Mouse (Mus musculus) embryonic facial prominence, embryonic 12.5 days (tissue): ENCODE data around the gene Klf6. TPM values are rescaled to one million over a fixed set of nuclear protein-coding genes. Genes with fewer than 3 reads are reported as not detected.

Experiments used
- ATAC-seq: fragments of 200-750 bp; cut with Nextera tagmentation; 2 replicates; pipeline ENCODE4 v1.8.0; 2017; ENCODE audit not compliant: insufficient number of reproducible peaks, insufficient read depth, low FRiP score, low TSS enrichment
- H3K27ac ChIP-seq: fragments of 300-500 bp; sonication (generic); 2 replicates; pipeline ENCODE4 v1.5.1; 2016; ENCODE audit warnings: mild to moderate bottlenecking
- H3K27me3 ChIP-seq: fragments of 300-500 bp; sonication (generic); 2 replicates; pipeline ENCODE4 v1.6.1; 2016; ENCODE audit warnings: mild to moderate bottlenecking, moderate library complexity
- H3K36me3 ChIP-seq: fragments of 300-500 bp; sonication (generic); 2 replicates; pipeline ENCODE4 v1.6.1; 2016; ENCODE audit warnings: mild to moderate bottlenecking
- H3K4me1 ChIP-seq: fragments of 300-500 bp; sonication (generic); 2 replicates; pipeline ENCODE4 v1.6.1; 2016
- H3K4me2 ChIP-seq: fragments of 300-500 bp; sonication (generic); replicated peaks from 2 replicates; pipeline ENCODE4 v1.6.1; 2016; ENCODE audit warnings: mild to moderate bottlenecking, moderate library complexity
- H3K4me3 ChIP-seq: fragments of 300-500 bp; sonication (generic); 2 replicates; pipeline ENCODE4 v1.5.1; 2016; ENCODE audit warnings: mild to moderate bottlenecking
- H3K9ac ChIP-seq: fragments of 300-500 bp; sonication (generic); 2 replicates; pipeline ENCODE4 v1.6.1; 2016; ENCODE audit warnings: mild to moderate bottlenecking, moderate library complexity
- H3K9me3 ChIP-seq: fragments of 300-500 bp; sonication (generic); 2 replicates; pipeline ENCODE4 v1.6.1; 2016; ENCODE audit warnings: mild to moderate bottlenecking, moderate library complexity
- WGBS: fragments of 180-500 bp; shearing (Covaris S2); methylation state at CpG from one replicate; pipeline ENCODE4 v1.1.7; 2016; 5-methylcytosine and 5-hydroxymethylcytosine counted together
- polyA plus RNA-seq: library from polyadenylated mRNA; unstranded; fragments of >200 nt; fragmentation: Nextera tagmentation; extraction: Ambion mirVana; gene quantifications from 2 replicates; pipeline ENCODE4 v1.2.1, GENCODE M21; 2016

The Klf6 gene
- polyA plus RNA-seq, 1 experiment from 2014 or later, result 60.8 TPM

DNA sequence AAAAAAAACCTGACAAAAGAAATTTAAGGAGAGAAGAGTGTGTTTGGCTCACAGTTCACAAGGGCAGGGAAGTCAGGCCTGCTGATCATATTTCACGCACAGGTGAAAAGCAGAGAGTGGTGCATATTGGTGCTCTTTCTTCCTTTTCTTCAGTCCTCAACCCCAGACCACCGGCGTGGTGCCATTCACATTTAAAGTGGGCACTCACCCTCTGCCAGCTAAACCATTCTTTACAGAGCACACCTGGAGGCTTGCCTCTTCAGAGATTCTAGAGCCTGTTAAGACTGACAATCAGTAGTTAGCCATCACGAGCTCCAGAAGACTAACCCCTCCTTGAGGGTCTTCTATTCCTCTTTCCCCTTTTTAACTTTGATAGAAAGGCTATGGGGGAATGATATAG is 17.5 kb downstream of the Klf6 start:
- no peak overlapping the region for H3K9ac ChIP-seq
- no peaks in the 10 kb centered on the region for H3K27me3 ChIP-seq
- no peak overlapping the region for H3K4me3 ChIP-seq
- H3K4me2 ChIP-seq, result no peak overlapping the region
- 66% methylated on average over 4 of the region's 4 CpGs for WGBS
- H3K36me3 ChIP-seq, result no peaks in the 10 kb centered on the region
- no peak for ATAC-seq
- H3K27ac ChIP-seq, result no peak overlapping the region
- H3K9me3 ChIP-seq, result no peaks in the 10 kb centered on the region
- H3K4me1 ChIP-seq, result no peaks in the 10 kb centered on the region

DNA sequence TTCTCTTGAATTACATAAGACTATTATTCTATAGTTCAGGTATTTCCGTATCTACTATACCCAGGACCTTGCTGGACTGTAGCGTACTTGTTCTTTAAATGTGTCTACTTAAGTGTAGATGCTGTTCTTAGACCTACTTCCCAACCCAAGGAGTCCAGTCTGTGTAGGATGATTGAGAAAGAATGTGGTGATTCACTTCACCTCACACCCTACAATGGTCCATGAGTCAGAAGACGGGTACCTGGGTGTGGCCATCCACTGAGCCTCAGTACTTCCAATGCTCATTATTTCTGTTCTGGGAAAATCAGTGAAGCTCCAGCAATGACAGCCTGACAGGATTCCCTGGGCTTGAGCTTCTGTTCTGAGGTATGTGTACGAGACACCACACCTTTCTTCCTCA is 25.5 kb downstream of the Klf6 start:
- no peak overlapping the region for H3K4me3 ChIP-seq
- H3K27me3 ChIP-seq, result no peaks in the 10 kb centered on the region
- H3K4me2 ChIP-seq, result no peak overlapping the region
- 91% methylated on average over 4 of the region's 4 CpGs for WGBS
- ATAC-seq, result no peak
- no peaks in the 10 kb centered on the region for H3K36me3 ChIP-seq
- H3K4me1 ChIP-seq, result no peaks in the 10 kb centered on the region
- no peak overlapping the region for H3K27ac ChIP-seq
- H3K9me3 ChIP-seq, result no peaks in the 10 kb centered on the region
- no peak overlapping the region for H3K9ac ChIP-seq

DNA sequence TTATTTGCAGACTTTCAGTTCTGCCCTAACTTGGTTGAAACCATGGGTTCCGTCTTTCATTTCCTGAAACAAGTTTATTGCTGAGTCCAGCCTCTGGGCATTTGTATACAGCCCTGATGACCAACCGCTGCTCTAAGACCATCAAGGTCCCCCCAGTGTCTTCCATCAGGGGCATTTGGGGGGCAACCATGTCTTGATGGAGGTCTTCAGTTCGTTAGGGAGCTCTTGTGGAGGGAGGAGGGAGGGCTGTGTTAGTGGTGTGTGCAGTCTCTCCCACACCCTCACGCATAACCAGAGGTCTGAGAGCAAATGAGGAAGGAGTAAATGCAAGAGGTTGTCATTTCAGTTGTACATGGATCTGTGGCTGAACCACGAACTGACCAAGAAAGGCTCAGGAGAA is 26.9 kb downstream of the Klf6 start:
- no peak for ATAC-seq
- H3K4me3 ChIP-seq, result no peak overlapping the region
- no peak overlapping the region for H3K27ac ChIP-seq
- 73% methylated on average over 5 of the region's 5 CpGs for WGBS
- no peaks in the 10 kb centered on the region for H3K27me3 ChIP-seq
- H3K36me3 ChIP-seq, result no peaks in the 10 kb centered on the region
- no peaks in the 10 kb centered on the region for H3K9me3 ChIP-seq
- no peak overlapping the region for H3K9ac ChIP-seq
- H3K4me1 ChIP-seq, result no peaks in the 10 kb centered on the region
- no peak overlapping the region for H3K4me2 ChIP-seq

- Histone ChIP-seq H3K4me2 (no peak overlapping the region), H3K4me3 (no peak overlapping the region), H3K36me3 (no peaks in the 10 kb centered on the region), H3K4me1 (no peaks in the 10 kb centered on the region), H3K9me3 (no peaks in the 10 kb centered on the region), H3K27ac (no peak overlapping the region), H3K27me3 (no peaks in the 10 kb centered on the region), H3K9ac (no peak overlapping the region)
- ATAC-seq, result no peak
- WGBS, result 75% methylated on average over 1 of the region's 1 CpGs
Observed at GRCm38 (mm10) chr13:5888731-5889130, 27.4 kb downstream of the Klf6 start.

DNA sequence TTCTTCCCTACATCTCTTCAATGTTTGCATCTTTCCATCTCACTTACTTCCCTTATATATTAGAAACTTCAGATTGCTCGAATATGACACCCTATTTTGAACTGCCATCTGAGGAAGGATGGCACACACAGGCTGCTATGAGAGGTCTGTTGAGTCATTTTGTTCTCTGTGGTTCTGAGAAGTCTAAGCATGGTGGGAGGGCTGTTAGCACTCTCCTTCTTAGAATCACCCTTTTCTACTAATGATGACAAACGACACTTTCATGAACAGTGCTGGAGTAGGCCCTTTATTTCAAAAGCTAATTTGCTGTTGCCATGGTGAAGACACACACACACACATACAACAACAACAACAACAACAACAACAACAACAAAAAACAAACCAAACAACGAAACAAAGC is 28.8 kb downstream of the Klf6 start:
- Histone ChIP-seq H3K4me3 (no peak overlapping the region), H3K27me3 (no peaks in the 10 kb centered on the region), H3K9ac (no peak overlapping the region), H3K4me2 (no peak overlapping the region), H3K9me3 (no peaks in the 10 kb centered on the region), H3K27ac (no peak overlapping the region), H3K36me3 (no peaks in the 10 kb centered on the region), H3K4me1 (no peaks in the 10 kb centered on the region)
- ATAC-seq, result no peak
- WGBS, result 84% methylated on average over 3 of the region's 3 CpGs

GRCm38 (mm10) chr13:5892684-5893447 is 31.6 kb downstream of the Klf6 start:
- H3K27me3 ChIP-seq, result no peaks in the 10 kb centered on the region
- H3K27ac ChIP-seq, result no peak overlapping the region
- WGBS, result 79% methylated on average over 9 of the region's 9 CpGs
- H3K9ac ChIP-seq, result no peak overlapping the region
- H3K4me1 ChIP-seq, result no peaks in the 10 kb centered on the region
- H3K4me3 ChIP-seq, result no peak overlapping the region
- H3K9me3 ChIP-seq, result no peaks in the 10 kb centered on the region
- H3K4me2 ChIP-seq, result no peak overlapping the region
- H3K36me3 ChIP-seq, result no peaks in the 10 kb centered on the region
- no peak for ATAC-seq

DNA sequence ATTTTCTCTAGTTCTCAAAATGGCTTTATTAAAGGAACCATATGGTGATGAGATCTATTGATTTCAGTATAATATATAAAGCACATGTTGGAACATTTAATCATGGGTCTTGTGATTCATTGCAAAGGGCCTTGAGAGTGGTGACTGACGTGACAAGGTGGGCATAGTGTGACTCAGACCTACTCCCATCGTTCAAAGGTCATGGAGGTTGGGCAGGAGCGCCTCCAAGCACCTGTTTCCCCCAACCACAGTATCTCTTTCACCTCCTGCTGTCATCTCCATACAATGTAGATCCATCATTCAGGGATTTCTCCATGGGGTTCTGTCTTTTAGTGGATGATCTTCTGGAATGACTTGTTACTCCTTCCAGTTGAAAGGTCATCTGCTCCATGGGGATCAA is 33.6 kb downstream of the Klf6 start:
- WGBS, result 76% methylated on average over 3 of the region's 3 CpGs
- Histone ChIP-seq H3K27ac (no peak overlapping the region), H3K27me3 (no peaks in the 10 kb centered on the region), H3K9me3 (no peaks in the 10 kb centered on the region), H3K36me3 (no peaks in the 10 kb centered on the region), H3K4me1 (no peaks in the 10 kb centered on the region), H3K4me3 (no peak overlapping the region), H3K4me2 (no peak overlapping the region), H3K9ac (no peak overlapping the region)
- no peak for ATAC-seq

DNA sequence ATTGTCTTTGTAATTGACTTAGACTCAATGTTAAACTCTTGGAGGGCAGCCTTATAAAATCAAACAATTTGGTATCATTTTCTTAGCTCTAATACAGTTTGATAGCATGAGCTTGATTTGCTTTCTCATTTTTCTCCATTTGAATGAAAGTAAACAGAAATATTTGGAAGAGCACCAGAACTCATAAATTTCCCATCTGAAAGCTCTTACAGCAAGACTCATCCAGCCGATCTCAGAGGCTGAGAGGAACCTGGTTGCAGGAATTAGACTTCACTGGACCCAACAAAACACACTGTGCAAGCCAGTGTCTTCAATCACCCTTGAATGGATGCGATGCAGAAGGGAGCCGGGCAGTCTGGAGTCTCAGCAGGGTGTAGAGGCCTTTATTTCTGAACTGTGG is 34.6 kb downstream of the Klf6 start:
- no peaks in the 10 kb centered on the region for H3K4me1 ChIP-seq
- WGBS, result 70% methylated on average over 3 of the region's 3 CpGs
- ATAC-seq, result no peak
- H3K9me3 ChIP-seq, result no peaks in the 10 kb centered on the region
- no peaks in the 10 kb centered on the region for H3K36me3 ChIP-seq
- no peak overlapping the region for H3K9ac ChIP-seq
- H3K4me3 ChIP-seq, result no peak overlapping the region
- no peak overlapping the region for H3K4me2 ChIP-seq
- H3K27me3 ChIP-seq, result no peaks in the 10 kb centered on the region
- H3K27ac ChIP-seq, result no peak overlapping the region

- no peak overlapping the region for H3K27ac ChIP-seq
- no peaks in the 10 kb centered on the region for H3K4me1 ChIP-seq
Observed at GRCm38 (mm10) chr13:5897176-5897959, 36.1 kb downstream of the Klf6 start.

GRCm38 (mm10) chr13:5899021-5899420 is 37.7 kb downstream of the Klf6 start:
- H3K36me3 ChIP-seq, result no peaks in the 10 kb centered on the region
- 75% methylated on average over 1 of the region's 1 CpGs for WGBS

More at GRCm38 (mm10) chr13:5897176-5897959, 36.1 kb downstream of the Klf6 start:
- no peak overlapping the region for H3K4me2 ChIP-seq
- no peak for ATAC-seq
- H3K36me3 ChIP-seq, result no peaks in the 10 kb centered on the region
- H3K9me3 ChIP-seq, result no peaks in the 10 kb centered on the region
- WGBS, result 66% methylated on average over 14 of the region's 14 CpGs
- H3K9ac ChIP-seq, result no peak overlapping the region
- H3K27me3 ChIP-seq, result no peaks in the 10 kb centered on the region
- no peak overlapping the region for H3K4me3 ChIP-seq

DNA sequence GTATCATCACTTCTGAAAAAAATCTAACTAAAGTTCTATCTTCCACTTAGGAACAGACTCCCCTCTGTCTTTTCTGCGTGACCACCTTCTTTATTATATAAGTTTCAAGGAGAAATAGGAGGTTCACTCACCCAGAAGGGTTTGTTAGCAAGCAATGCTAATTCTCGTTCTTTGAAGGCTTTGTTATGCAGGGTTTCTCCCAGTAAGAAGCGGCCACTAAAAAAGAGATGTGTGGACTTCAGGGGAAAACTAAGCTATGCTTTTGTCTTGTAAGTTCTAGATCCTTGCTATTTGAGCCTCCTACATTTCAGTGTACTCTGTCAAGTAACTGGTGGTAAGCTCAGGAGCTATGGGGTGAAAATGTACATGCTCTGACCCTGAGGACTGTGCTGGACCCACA is 38.4 kb downstream of the Klf6 start:
- Histone ChIP-seq H3K4me2 (no peak overlapping the region), H3K36me3 (no peaks in the 10 kb centered on the region), H3K4me3 (no peak overlapping the region), H3K9ac (no peak overlapping the region), H3K27ac (no peak overlapping the region), H3K4me1 (no peaks in the 10 kb centered on the region), H3K27me3 (no peaks in the 10 kb centered on the region), H3K9me3 (no peaks in the 10 kb centered on the region)
- 73% methylated on average over 3 of the region's 3 CpGs for WGBS
- ATAC-seq, result no peak

More at GRCm38 (mm10) chr13:5899021-5899420, 37.7 kb downstream of the Klf6 start:
- H3K4me2 ChIP-seq, result no peak overlapping the region
- no peaks in the 10 kb centered on the region for H3K9me3 ChIP-seq
- no peak overlapping the region for H3K9ac ChIP-seq
- ATAC-seq, result no peak
- no peaks in the 10 kb centered on the region for H3K4me1 ChIP-seq
- H3K4me3 ChIP-seq, result no peak overlapping the region
- no peak overlapping the region for H3K27ac ChIP-seq
- no peaks in the 10 kb centered on the region for H3K27me3 ChIP-seq

GRCm38 (mm10) chr13:5913201-5913600 is 51.9 kb downstream of the Klf6 start:
- 77% methylated on average over 3 of the region's 3 CpGs for WGBS

More at GRCm38 (mm10) chr13:5913201-5913600, 51.9 kb downstream of the Klf6 start:
- Histone ChIP-seq H3K4me1 (no peaks in the 10 kb centered on the region), H3K9me3 (no peaks in the 10 kb centered on the region), H3K36me3 (no peaks in the 10 kb centered on the region), H3K27me3 (no peaks in the 10 kb centered on the region), H3K27ac (no peak overlapping the region), H3K9ac (no peak overlapping the region), H3K4me3 (no peak overlapping the region), H3K4me2 (no peak overlapping the region)
- no peak for ATAC-seq
